Mouse (Mus musculus) CH12.LX (cell line): ENCODE measurements around the gene Celf5.

Experiments used
- CHD2 ChIP-seq: IDR thresholded peaks from 2 replicates; pipeline ENCODE4 v1.6.1; 2011; ENCODE audit warnings: low read length, improper control_type of control experiment
- EP300 ChIP-seq: IDR thresholded peaks from 2 replicates; pipeline ENCODE4 v1.6.1; 2011; ENCODE audit warnings: low read length, improper control_type of control experiment
- NRF1 ChIP-seq: IDR thresholded peaks from 2 replicates; pipeline ENCODE4 v1.6.1; 2014; ENCODE audit warnings: low read depth, mild to moderate bottlenecking, inconsistent platforms, low read length, improper control_type of control experiment, moderate library complexity

DNA sequence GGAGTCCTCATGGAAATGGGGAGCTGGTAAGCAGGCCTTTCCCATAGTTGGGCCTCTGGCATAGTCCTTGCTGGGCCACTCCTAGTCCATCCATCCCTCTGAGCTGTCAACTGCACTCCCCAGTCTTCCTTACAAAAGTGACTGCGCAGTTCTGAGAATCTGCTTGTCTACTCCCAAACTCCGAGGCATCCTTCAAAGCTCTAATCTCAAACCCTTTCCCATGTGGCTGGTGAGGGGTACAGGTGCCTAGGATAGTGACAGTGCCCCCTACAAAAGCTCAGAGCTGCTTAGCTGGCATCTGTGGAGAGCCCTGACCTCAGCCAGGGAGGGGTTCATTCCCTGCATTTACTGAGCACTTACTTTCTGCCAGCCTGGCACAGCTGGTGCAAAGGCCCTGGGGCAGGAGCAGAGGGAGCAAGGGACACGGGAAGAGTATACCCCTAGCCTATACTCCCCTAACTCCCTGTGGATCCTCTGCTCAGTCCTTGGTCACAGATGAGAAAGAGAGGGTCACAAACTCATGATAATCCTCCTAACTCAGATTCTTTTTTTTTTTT, 59.8 kb downstream of the Celf5 start:
- no peak for TF ChIP-seq EP300
- TF ChIP-seq CHD2 = no peak
- TF ChIP-seq NRF1 = no peak
